Mouse (Mus musculus): ENCODE results near the gene Cblb. TPM values are rescaled to one million over a fixed set of nuclear protein-coding genes. Genes with fewer than 3 reads are reported as not detected.

The Cblb gene
- polyA plus RNA-seq (2014; fragmentation: Illumina TruSeq; extraction: RNeasy Lipid Tissue Mini Kit (QIAGEN cat#74804); ENCODE audit: low read depth, low replicate concordance): 8.2 TPM

GRCm38 (mm10) chr16:52031091-52031689 is at the start of gene Cblb:
Gene Cblb (plus strand): TSS chr16:52031225.

